Mouse (Mus musculus) liver, embryonic 12.5 days (tissue): ENCODE data around the gene Zfp384. TPM values are rescaled to one million over a fixed set of nuclear protein-coding genes. Genes with fewer than 3 reads are reported as not detected.
A peak's percentile ranks its signal among the peaks of the same experiment; 100 is the strongest.

Experiments
- ATAC-seq: fragments of 200-750 bp; cut with Nextera tagmentation; 2 replicates; pipeline ENCODE4 v1.8.0; 2017; ENCODE audit warnings: moderate number of reproducible peaks, mild to moderate bottlenecking, moderate library complexity
- H3K27ac ChIP-seq: fragments of 300-500 bp; sonication (generic); 2 replicates; pipeline ENCODE4 v1.5.1; 2016; ENCODE audit warnings: mild to moderate bottlenecking
- H3K27me3 ChIP-seq: fragments of 300-500 bp; sonication (generic); replicated peaks from 2 replicates; pipeline ENCODE4 v1.6.1; 2016; ENCODE audit warnings: mild to moderate bottlenecking, moderate library complexity
- H3K36me3 ChIP-seq: fragments of 300-500 bp; sonication (generic); 2 replicates; pipeline ENCODE4 v1.6.1; 2016; ENCODE audit warnings: mild to moderate bottlenecking, moderate library complexity
- H3K4me1 ChIP-seq: fragments of 300-500 bp; sonication (generic); 2 replicates; pipeline ENCODE4 v1.6.1; 2016
- H3K4me2 ChIP-seq: fragments of 300-500 bp; sonication (generic); 2 replicates; pipeline ENCODE4 v1.6.1; 2016; ENCODE audit warnings: mild to moderate bottlenecking, moderate library complexity
- H3K4me3 ChIP-seq: fragments of 300-500 bp; sonication (generic); 2 replicates; pipeline ENCODE4 v1.5.1; 2016; ENCODE audit warnings: mild to moderate bottlenecking, moderate library complexity
- H3K9ac ChIP-seq: fragments of 300-500 bp; sonication (generic); 2 replicates; pipeline ENCODE4 v1.6.1; 2016; ENCODE audit warnings: mild to moderate bottlenecking, moderate library complexity
- H3K9me3 ChIP-seq: fragments of 300-500 bp; sonication (generic); replicated peaks from 2 replicates; pipeline ENCODE4 v1.6.1; 2016; ENCODE audit warnings: mild to moderate bottlenecking, moderate library complexity
- WGBS: fragments of 180-500 bp; shearing (Covaris S2); methylation state at CpG from one replicate; pipeline ENCODE4 v1.1.7; 2016; ENCODE audit not compliant: insufficient replicate concordance; 5-methylcytosine and 5-hydroxymethylcytosine counted together
- polyA plus RNA-seq: library from polyadenylated mRNA; unstranded; fragments of >200 nt; fragmentation: Nextera tagmentation; extraction: Ambion mirVana; gene quantifications from 2 replicates; pipeline ENCODE4 v1.2.1, GENCODE M21; 2016

The Zfp384 gene
- polyA plus RNA-seq: 6.6 and 7.2 TPM in 2 replicates

- H3K4me2 ChIP-seq: peak within 1 kb of the TSS; percentile 92
- H3K9me3 ChIP-seq: no peaks in the 10 kb centered on the region
- ATAC-seq: no peak
- H3K36me3 ChIP-seq: peaks cover 36% of the 10 kb centered on the region
- peak within 1 kb of the TSS; percentile 94 for H3K27ac ChIP-seq
- H3K27me3 ChIP-seq: peaks cover 16% of the 10 kb centered on the region
- peak within 1 kb of the TSS; percentile 99 for H3K4me3 ChIP-seq
- WGBS: 0% methylated on average over 2 of the region's 3 CpGs
- peaks cover 45% of the 10 kb centered on the region for H3K4me1 ChIP-seq
- H3K9ac ChIP-seq: peak within 1 kb of the TSS; percentile 97
These were observed at the start of gene Zfp384 for GRCm38 (mm10) chr6:125009129-125009180. TSS of gene Zfp384 (plus strand) at chr6:125009145.

GRCm38 (mm10) chr6:124959960-124960359, 49.0 kb upstream of the Zfp384 start:
- Histone ChIP-seq H3K9ac (no peak overlapping the region), H3K36me3 (peaks cover 70% of the 10 kb centered on the region), H3K4me2 (no peak overlapping the region), H3K4me3 (no peak overlapping the region), H3K9me3 (no peaks in the 10 kb centered on the region), H3K27me3 (no peaks in the 10 kb centered on the region), H3K4me1 (peaks cover 8% of the 10 kb centered on the region), H3K27ac (no peak overlapping the region)
- no peak for ATAC-seq
- 87% methylated on average over 13 of the region's 13 CpGs for WGBS

- no peak overlapping the region for H3K4me3 ChIP-seq
- H3K9ac ChIP-seq: no peak overlapping the region
- H3K27me3 ChIP-seq: no peaks in the 10 kb centered on the region
- ATAC-seq: no peak
- H3K9me3 ChIP-seq: no peaks in the 10 kb centered on the region
- peaks cover 64% of the 10 kb centered on the region for H3K36me3 ChIP-seq
- H3K4me2 ChIP-seq: no peak overlapping the region
- H3K4me1 ChIP-seq: peaks cover 12% of the 10 kb centered on the region
- no peak overlapping the region for H3K27ac ChIP-seq
- 84% methylated on average over 12 of the region's 12 CpGs for WGBS
These were observed 47.9 kb upstream of the Zfp384 start for GRCm38 (mm10) chr6:124961021-124961420.

- 17% methylated on average over 16 of the region's 16 CpGs for WGBS
- peak; percentile 5 for ATAC-seq
- Histone ChIP-seq H3K27me3 (no peaks in the 10 kb centered on the region), H3K4me2 (peak overlapping the region; percentile 91), H3K36me3 (peaks cover 36% of the 10 kb centered on the region), H3K9ac (peak overlapping the region; percentile 90), H3K27ac (peak overlapping the region; percentile 87), H3K9me3 (no peaks in the 10 kb centered on the region), H3K4me3 (peak overlapping the region; percentile 81), H3K4me1 (peaks cover 20% of the 10 kb centered on the region)
These were observed 44.3 kb upstream of the Zfp384 start for GRCm38 (mm10) chr6:124964638-124965037.

GRCm38 (mm10) chr6:124965088-124965719, 43.7 kb upstream of the Zfp384 start, which contains the start of gene Cops7a:
TSS of gene Cops7a (minus strand) at chr6:124965538.
- H3K4me3 ChIP-seq: peak within 1 kb of the TSS; percentile 81
- peak within 1 kb of the TSS; percentile 90 for H3K9ac ChIP-seq
- no peaks in the 10 kb centered on the region for H3K9me3 ChIP-seq
- ATAC-seq: peak; percentile 94
- H3K4me2 ChIP-seq: peak within 1 kb of the TSS; percentile 91
- under 1% methylated on average over 68 of the region's 68 CpGs for WGBS
- peaks cover 31% of the 10 kb centered on the region for H3K36me3 ChIP-seq
- H3K27me3 ChIP-seq: no peaks in the 10 kb centered on the region; the same call in 1 of the 2 replicates
- peak within 1 kb of the TSS; percentile 87 for H3K27ac ChIP-seq
- peaks cover 20% of the 10 kb centered on the region for H3K4me1 ChIP-seq

- Histone ChIP-seq H3K4me2 (peak overlapping the region; percentile 91), H3K4me1 (peaks cover 20% of the 10 kb centered on the region), H3K4me3 (peak overlapping the region; percentile 81), H3K9me3 (no peaks in the 10 kb centered on the region), H3K27ac (peak overlapping the region; percentile 87), H3K36me3 (peaks cover 25% of the 10 kb centered on the region), H3K27me3 (no peaks in the 10 kb centered on the region; the same call in 1 of the 2 replicates), H3K9ac (peak overlapping the region; percentile 90)
- WGBS: 6% methylated on average over 15 of the region's 15 CpGs
- ATAC-seq: no peak
These were observed 43.2 kb upstream of the Zfp384 start for GRCm38 (mm10) chr6:124965747-124966146.

GRCm38 (mm10) chr6:124966466-124967118, 42.4 kb upstream of the Zfp384 start:
- peak overlapping the region; percentile 90; the same call in 1 of the 2 replicates for H3K9ac ChIP-seq
- WGBS: 93% methylated on average over 7 of the region's 7 CpGs

GRCm38 (mm10) chr6:124967766-124968165, 41.2 kb upstream of the Zfp384 start:
- WGBS: 54% methylated on average over 4 of the region's 4 CpGs
- no peak overlapping the region for H3K4me3 ChIP-seq

More at GRCm38 (mm10) chr6:124966466-124967118, 42.4 kb upstream of the Zfp384 start:
- Histone ChIP-seq H3K9me3 (no peaks in the 10 kb centered on the region), H3K4me3 (peak overlapping the region; percentile 81), H3K27me3 (no peaks in the 10 kb centered on the region; the same call in 1 of the 2 replicates), H3K36me3 (peaks cover 17% of the 10 kb centered on the region), H3K4me2 (peak overlapping the region; percentile 91), H3K4me1 (peaks cover 20% of the 10 kb centered on the region), H3K27ac (peak overlapping the region; percentile 16; the same call in 1 of the 2 replicates)
- ATAC-seq: no peak

GRCm38 (mm10) chr6:124992241-124992640, 16.7 kb upstream of the Zfp384 start:
- H3K9ac ChIP-seq: no peak overlapping the region
- H3K9me3 ChIP-seq: 0 out of 2 replicates have a peak, but pooled peaks cover 7% of the 10 kb centered on the region
- H3K27me3 ChIP-seq: peaks cover 77% of the 10 kb centered on the region
- H3K4me2 ChIP-seq: no peak overlapping the region
- no peak for ATAC-seq
- no peak overlapping the region for H3K27ac ChIP-seq
- 60% methylated on average over 4 of the region's 4 CpGs for WGBS
- H3K4me1 ChIP-seq: peaks cover 10% of the 10 kb centered on the region
- H3K4me3 ChIP-seq: no peak overlapping the region
- no peaks in the 10 kb centered on the region for H3K36me3 ChIP-seq

More at GRCm38 (mm10) chr6:124967766-124968165, 41.2 kb upstream of the Zfp384 start:
- Histone ChIP-seq H3K9ac (no peak overlapping the region), H3K36me3 (peaks cover 6% of the 10 kb centered on the region), H3K4me1 (peaks cover 20% of the 10 kb centered on the region), H3K27ac (no peak overlapping the region), H3K27me3 (no peaks in the 10 kb centered on the region; the same call in 1 of the 2 replicates), H3K4me2 (no peak overlapping the region), H3K9me3 (no peaks in the 10 kb centered on the region)
- no peak for ATAC-seq

GRCm38 (mm10) chr6:124993365-124993764, 15.6 kb upstream of the Zfp384 start:
- H3K27me3 ChIP-seq: peaks cover 81% of the 10 kb centered on the region
- no peak for ATAC-seq
- H3K4me3 ChIP-seq: no peak overlapping the region
- 67% methylated on average over 9 of the region's 9 CpGs for WGBS
- H3K9me3 ChIP-seq: 0 out of 2 replicates have a peak, but pooled peaks cover 7% of the 10 kb centered on the region
- H3K36me3 ChIP-seq: no peaks in the 10 kb centered on the region
- H3K4me1 ChIP-seq: peaks cover 16% of the 10 kb centered on the region
- no peak overlapping the region for H3K27ac ChIP-seq
- no peak overlapping the region for H3K9ac ChIP-seq
- no peak overlapping the region for H3K4me2 ChIP-seq

GRCm38 (mm10) chr6:124993876-124994275, 15.1 kb upstream of the Zfp384 start:
- 0 out of 2 replicates have a peak, but pooled peaks cover 7% of the 10 kb centered on the region for H3K9me3 ChIP-seq
- no peak overlapping the region for H3K4me2 ChIP-seq
- peaks cover 85% of the 10 kb centered on the region for H3K27me3 ChIP-seq
- H3K9ac ChIP-seq: no peak overlapping the region
- H3K36me3 ChIP-seq: no peaks in the 10 kb centered on the region
- ATAC-seq: no peak
- H3K4me3 ChIP-seq: no peak overlapping the region
- no peak overlapping the region for H3K27ac ChIP-seq
- 18% methylated on average over 11 of the region's 11 CpGs for WGBS
- peaks cover 16% of the 10 kb centered on the region for H3K4me1 ChIP-seq

- ATAC-seq: no peak
- Histone ChIP-seq H3K4me2 (no peak overlapping the region), H3K9me3 (0 out of 2 replicates have a peak, but pooled peaks cover under 1% of the 10 kb centered on the region), H3K27me3 (peaks cover 98% of the 10 kb centered on the region), H3K27ac (no peak overlapping the region), H3K4me1 (peaks cover 16% of the 10 kb centered on the region), H3K4me3 (no peak overlapping the region), H3K9ac (no peak overlapping the region), H3K36me3 (no peaks in the 10 kb centered on the region)
- 73% methylated on average over 7 of the region's 7 CpGs for whole genome bisulfite sequencing
These were observed 13.7 kb upstream of the Zfp384 start for GRCm38 (mm10) chr6:124995246-124995645.
